In genomic region chr1:179180546-179180945, GRCm38 (mm10) we compare ENCODE assay signal across 18 mouse cellular contexts.
"Had no signal": no experiment of that assay in that cellular context is flagged by ENCODE, and none has a peak within 500 bp of the region (broad histone marks: within the 10 kb centered on the region; RNA-seq: fewer than 3 reads in every experiment).

No protein-coding gene starts in this region.

- ATAC-seq: midbrain, embryonic 16.5 days had no signal

- H3K4me3 ChIP-seq: midbrain, embryonic 10.5 days; midbrain, embryonic 12.5 days; myocyte; neural tube, embryonic 13.5 days; neural tube, embryonic 15.5 days had no signal

- H3K4me2 ChIP-seq: lung, embryonic 14.5 days; midbrain, embryonic 12.5 days; neural tube, embryonic 13.5 days; neural tube, embryonic 15.5 days had no signal

- H3K4me1 ChIP-seq: midbrain, embryonic 10.5 days had no signal

- DNase-seq: lung, embryonic 14.5 days; lung, postnatal 10 days; lung, postnatal 4 days; midbrain, embryonic 14.5 days; retina, postnatal 1 day; right cerebral cortex, adult 18-20 months; right cerebral cortex, postnatal 25 days; right cerebral cortex, postnatal 4 days; spleen, adult 18-20 months; thymus, adult 18-20 months; thymus, postnatal 14 days; thymus, postnatal 36 days had no signal

- H3K9ac ChIP-seq: lung, embryonic 14.5 days; midbrain, embryonic 12.5 days; neural tube, embryonic 13.5 days; neural tube, embryonic 15.5 days had no signal

- H3K27ac ChIP-seq: midbrain, embryonic 10.5 days; midbrain, embryonic 12.5 days; neural tube, embryonic 13.5 days; neural tube, embryonic 15.5 days had no signal

- H3K9me3 ChIP-seq: midbrain, embryonic 10.5 days; midbrain, embryonic 12.5 days; neural tube, embryonic 13.5 days; neural tube, embryonic 15.5 days had no signal

- H3K36me3 ChIP-seq: midbrain, embryonic 10.5 days; midbrain, embryonic 12.5 days; neural tube, embryonic 13.5 days; neural tube, embryonic 15.5 days had no signal

- H3K27me3 ChIP-seq: midbrain, embryonic 12.5 days; neural tube, embryonic 13.5 days; neural tube, embryonic 15.5 days had no signal
